Mouse (Mus musculus): ENCODE measurements around the gene Gm20716.
A peak's percentile ranks its signal among the peaks of the same experiment; 100 is the strongest.

The Gm20716 gene

GRCm38 (mm10) chr2:168230026-168230728 lies at the start of gene Gm20716, which contains the start of the genes Dpm1 and Mocs3:
Gm20716 (minus strand) TSS chr2:168230364.
Dpm1 (minus strand) TSS chr2:168230591.
Mocs3 (plus strand) TSS chr2:168230622.
- DNase-seq = peak; percentile 91

- peak; percentile 64 for DNase-seq
These were observed 44.3 kb upstream of the Gm20716 start for GRCm38 (mm10) chr2:168274374-168274935.

GRCm38 (mm10) chr2:168273387-168273786 lies 43.2 kb upstream of the Gm20716 start:
- DNase-seq = no peak

- no peak for DNase-seq
These were observed 37.9 kb upstream of the Gm20716 start for GRCm38 (mm10) chr2:168268033-168268432.

- DNase-seq = peak; percentile 76
These were observed 30.7 kb upstream of the Gm20716 start for GRCm38 (mm10) chr2:168260900-168261299.

- DNase-seq = no peak
These were observed 30.0 kb upstream of the Gm20716 start for GRCm38 (mm10) chr2:168260124-168260523.

GRCm38 (mm10) chr2:168259046-168259445 lies 28.9 kb upstream of the Gm20716 start:
- DNase-seq = no peak

- DNase-seq = no peak
These were observed 27.0 kb upstream of the Gm20716 start for GRCm38 (mm10) chr2:168257188-168257587.

- no peak for DNase-seq
These were observed 26.3 kb upstream of the Gm20716 start for GRCm38 (mm10) chr2:168256506-168256905.

GRCm38 (mm10) chr2:168253822-168254221 lies 23.7 kb upstream of the Gm20716 start:
- no peak for DNase-seq

- DNase-seq = no peak
These were observed 22.6 kb upstream of the Gm20716 start for GRCm38 (mm10) chr2:168252639-168253292.

- DNase-seq = peak; percentile 73
These were observed 20.1 kb upstream of the Gm20716 start for GRCm38 (mm10) chr2:168250270-168250669.

GRCm38 (mm10) chr2:168248856-168249245 lies 18.7 kb upstream of the Gm20716 start:
- DNase-seq = no peak

- DNase-seq = no peak
These were observed 18.1 kb upstream of the Gm20716 start for GRCm38 (mm10) chr2:168248167-168248855.

GRCm38 (mm10) chr2:168245571-168245970 lies 15.4 kb upstream of the Gm20716 start:
- no peak for DNase-seq

GRCm38 (mm10) chr2:168243278-168243677 lies 13.1 kb upstream of the Gm20716 start:
- no peak for DNase-seq

- no peak for DNase-seq
These were observed 12.7 kb upstream of the Gm20716 start for GRCm38 (mm10) chr2:168242841-168243240.

- no peak for DNase-seq
These were observed 8.2 kb upstream of the Gm20716 start for GRCm38 (mm10) chr2:168238335-168238734.

- no peak for DNase-seq
These were observed 3.1 kb upstream of the Gm20716 start for GRCm38 (mm10) chr2:168233286-168233685.

- DNase-seq = no peak
These were observed 1.3 kb upstream of the Gm20716 start for GRCm38 (mm10) chr2:168231471-168231829.

- no peak for DNase-seq
These were observed 758 bp upstream of the Gm20716 start for GRCm38 (mm10) chr2:168230773-168231470.

GRCm38 (mm10) chr2:168229116-168230025 lies 793 bp downstream of the Gm20716 start:
- peak; percentile 37 for DNase-seq
